Mouse (Mus musculus): ENCODE data around the gene Chic2.

DNA sequence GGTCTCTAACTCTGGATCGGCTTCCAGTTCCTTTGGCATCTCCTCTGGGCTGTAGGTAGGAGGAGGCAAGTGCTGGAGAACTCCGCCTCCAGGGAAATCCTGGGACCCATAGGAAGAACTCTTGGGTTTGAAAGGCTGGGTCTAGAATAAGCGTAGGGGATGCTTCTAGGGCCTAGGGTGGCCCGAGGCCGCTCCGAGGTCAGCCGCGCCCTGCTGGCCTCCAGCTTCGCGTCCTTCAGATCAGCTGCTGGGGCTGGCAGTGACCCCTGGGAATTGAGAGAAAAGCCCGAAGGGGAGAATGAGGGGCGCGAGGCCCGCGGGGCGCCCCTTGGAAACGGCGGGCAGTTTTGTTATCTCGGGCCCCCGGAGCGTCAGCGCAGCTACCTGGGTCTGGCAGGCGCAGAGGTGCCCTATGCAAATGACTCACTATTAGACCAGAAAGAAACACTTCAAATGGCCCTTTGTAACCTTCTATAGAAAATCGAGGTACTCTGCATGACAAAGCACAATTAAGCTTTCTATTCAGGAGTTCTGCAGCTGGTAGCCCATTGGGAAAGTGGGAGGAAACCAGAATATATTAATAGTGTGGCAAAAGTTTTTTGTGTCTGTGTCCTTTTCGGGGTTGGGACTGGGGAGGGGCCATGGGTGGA is 40.4 kb upstream of the Chic2 start:
- TF ChIP-seq CTCF (IDR thresholded peaks at IDR 0.05; ENCODE audit: borderline replicate concordance, insufficient read depth, low read length) (no peak), POLR2A (IDR thresholded peaks at IDR 0.05; ENCODE audit: low read depth, low read length) (no peak)

Data from embryonic fibroblast, embryonic 13.5 days (primary cell).